Mouse (Mus musculus) stomach, embryonic 15.5 days (tissue): ENCODE results near the gene Wars. TPM values are rescaled to one million over a fixed set of nuclear protein-coding genes. Genes with fewer than 3 reads are reported as not detected.

Source experiments
- ATAC-seq: fragments of 200-750 bp; cut with Nextera tagmentation; 2 replicates; pipeline ENCODE4 v1.8.0; 2017; ENCODE audit warnings: low read depth, moderate number of reproducible peaks, moderate TSS enrichment; ENCODE audit not compliant: insufficient read depth, low FRiP score
- H3K27ac ChIP-seq: fragments of 300-500 bp; sonication (generic); 2 replicates; pipeline ENCODE4 v1.5.1; 2015; ENCODE audit warnings: mild to moderate bottlenecking, inconsistent platforms
- H3K27me3 ChIP-seq: fragments of 300-500 bp; sonication (generic); replicated peaks from 2 replicates; pipeline ENCODE4 v1.6.1; 2015; ENCODE audit warnings: inconsistent platforms
- H3K36me3 ChIP-seq: fragments of 300-500 bp; sonication (generic); 2 replicates; pipeline ENCODE4 v1.6.1; 2015; ENCODE audit warnings: inconsistent platforms
- H3K4me1 ChIP-seq: fragments of 300-500 bp; sonication (generic); 2 replicates; pipeline ENCODE4 v1.6.1; 2015; ENCODE audit warnings: inconsistent platforms
- H3K4me2 ChIP-seq: fragments of 300-500 bp; sonication (generic); 2 replicates; pipeline ENCODE4 v1.6.1; 2015; ENCODE audit warnings: mild to moderate bottlenecking, inconsistent platforms
- H3K4me3 ChIP-seq: fragments of 300-500 bp; sonication (generic); replicated peaks from 2 replicates; pipeline ENCODE4 v1.5.1; 2015; ENCODE audit warnings: inconsistent platforms
- H3K9ac ChIP-seq: fragments of 300-500 bp; sonication (generic); 2 replicates; pipeline ENCODE4 v1.6.1; 2015; ENCODE audit warnings: inconsistent platforms
- H3K9me3 ChIP-seq: fragments of 300-500 bp; sonication (generic); 2 replicates; pipeline ENCODE4 v1.6.1; 2016; ENCODE audit warnings: inconsistent platforms
- WGBS: fragments of 180-500 bp; shearing (Covaris S2); methylation state at CpG from one replicate; pipeline ENCODE4 v1.1.7; 2015; 5-methylcytosine and 5-hydroxymethylcytosine counted together
- polyA plus RNA-seq: library from polyadenylated mRNA; unstranded; fragments of >200 nt; fragmentation: Nextera tagmentation; extraction: Ambion mirVana; gene quantifications from 2 replicates; pipeline ENCODE4 v1.2.1, GENCODE M21; 2015

Wars gene
- polyA plus RNA-seq, 1 experiment from 2014 or later: 91.1 TPM

DNA sequence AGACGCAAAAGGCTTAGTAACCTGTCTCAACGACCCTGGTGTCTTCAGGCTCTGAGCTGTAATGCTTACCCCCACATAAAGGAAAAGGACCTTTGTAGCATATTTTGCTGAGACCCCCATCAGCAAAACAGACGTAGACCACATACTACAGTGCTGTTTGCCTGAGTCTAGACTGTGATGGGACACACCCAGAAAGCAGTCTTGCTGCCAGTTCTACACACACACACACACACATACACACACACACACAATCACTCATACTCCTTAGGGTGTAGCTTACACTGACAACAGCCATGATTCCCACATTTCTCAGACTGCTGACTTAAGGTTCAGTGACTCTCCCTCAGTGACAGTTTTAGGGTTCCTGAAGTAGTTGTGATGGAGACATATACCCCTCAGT lies 12.8 kb downstream of the Wars start:
- Histone ChIP-seq H3K27ac (peak overlapping the region; percentile 69), H3K4me1 (no peaks in the 10 kb centered on the region), H3K9me3 (no peaks in the 10 kb centered on the region), H3K4me2 (no peak overlapping the region), H3K9ac (no peak overlapping the region), H3K4me3 (no peak overlapping the region), H3K36me3 (peaks cover 23% of the 10 kb centered on the region), H3K27me3 (no peaks in the 10 kb centered on the region)
- WGBS: 73% methylated on average over 3 of the region's 3 CpGs
- ATAC-seq: no peak

DNA sequence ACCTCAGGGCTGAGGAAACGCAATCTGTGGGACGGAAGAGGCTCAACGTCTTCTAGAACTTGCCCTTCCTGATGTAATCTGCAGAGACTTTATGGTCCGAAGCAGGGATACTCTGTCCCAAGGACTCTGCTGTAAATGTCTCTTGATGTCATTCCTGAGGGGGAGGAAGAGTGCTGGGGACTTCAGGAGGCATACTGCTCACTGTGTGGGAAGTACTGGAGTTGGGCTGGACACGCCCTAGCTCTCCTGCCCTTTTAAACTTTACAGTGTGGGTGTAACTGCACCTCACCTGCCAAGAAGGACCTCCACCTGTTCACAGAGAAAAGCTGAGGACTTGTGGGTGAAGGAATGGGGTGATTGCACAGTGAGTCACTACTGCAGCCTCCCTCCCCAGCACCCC lies 13.4 kb downstream of the Wars start:
- Histone ChIP-seq H3K4me3 (no peak overlapping the region), H3K36me3 (peaks cover 25% of the 10 kb centered on the region), H3K9ac (no peak overlapping the region), H3K4me1 (no peaks in the 10 kb centered on the region), H3K27me3 (no peaks in the 10 kb centered on the region), H3K4me2 (no peak overlapping the region), H3K27ac (peak overlapping the region; percentile 69), H3K9me3 (no peaks in the 10 kb centered on the region)
- WGBS: 81% methylated on average over 5 of the region's 5 CpGs
- peak; percentile 79 for ATAC-seq

DNA sequence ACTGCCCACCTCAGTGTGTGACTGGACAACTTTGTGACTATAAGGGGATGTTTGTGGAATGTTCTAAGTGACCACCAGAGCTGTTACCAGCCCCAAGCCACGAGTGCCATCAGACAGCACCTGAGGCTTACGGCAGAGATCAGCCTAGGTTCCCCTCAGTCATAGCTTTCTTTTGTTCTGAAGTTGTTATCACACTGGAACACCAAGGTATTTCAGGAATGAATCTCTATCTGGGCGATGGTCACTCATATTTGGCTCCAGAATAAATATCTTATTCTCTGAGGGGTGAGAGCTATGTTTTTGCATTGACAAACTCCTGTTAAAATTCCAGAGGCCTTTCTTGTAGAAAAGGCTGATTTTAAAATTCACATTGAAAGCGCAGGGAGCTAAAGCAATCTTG lies 14.8 kb downstream of the Wars start:
- Histone ChIP-seq H3K4me1 (no peaks in the 10 kb centered on the region), H3K36me3 (peaks cover 31% of the 10 kb centered on the region), H3K9me3 (no peaks in the 10 kb centered on the region), H3K27ac (no peak overlapping the region), H3K4me3 (no peak overlapping the region), H3K27me3 (no peaks in the 10 kb centered on the region), H3K9ac (no peak overlapping the region), H3K4me2 (no peak overlapping the region)
- WGBS: 73% methylated on average over 4 of the region's 4 CpGs
- ATAC-seq: no peak

DNA sequence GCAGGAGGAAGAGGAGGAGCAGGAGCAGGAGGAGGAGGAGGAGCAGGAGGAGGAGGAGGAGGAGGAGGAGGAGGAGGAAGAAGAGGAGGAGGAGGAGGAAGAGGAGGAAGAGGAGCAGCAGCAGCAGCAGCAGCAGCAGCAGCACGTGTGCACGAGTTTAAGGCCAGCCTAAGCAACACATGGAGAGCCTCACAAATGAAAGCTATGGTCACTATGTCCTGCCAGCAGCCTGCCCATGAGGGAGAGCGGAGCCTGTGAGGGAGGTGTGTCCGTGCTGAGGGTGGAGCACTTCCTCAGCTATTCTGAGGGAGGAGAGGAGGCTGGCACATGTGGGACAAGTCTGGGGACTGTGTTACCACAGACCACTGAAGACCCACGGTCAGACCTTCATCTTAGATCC lies 20.9 kb downstream of the Wars start:
- H3K4me3 ChIP-seq: no peak overlapping the region
- no peaks in the 10 kb centered on the region for H3K27me3 ChIP-seq
- no peaks in the 10 kb centered on the region for H3K4me1 ChIP-seq
- WGBS: 75% methylated on average over 5 of the region's 5 CpGs
- no peak overlapping the region for H3K4me2 ChIP-seq
- H3K9ac ChIP-seq: no peak overlapping the region
- peaks cover 38% of the 10 kb centered on the region for H3K36me3 ChIP-seq
- H3K9me3 ChIP-seq: no peaks in the 10 kb centered on the region
- ATAC-seq: no peak
- H3K27ac ChIP-seq: no peak overlapping the region

DNA sequence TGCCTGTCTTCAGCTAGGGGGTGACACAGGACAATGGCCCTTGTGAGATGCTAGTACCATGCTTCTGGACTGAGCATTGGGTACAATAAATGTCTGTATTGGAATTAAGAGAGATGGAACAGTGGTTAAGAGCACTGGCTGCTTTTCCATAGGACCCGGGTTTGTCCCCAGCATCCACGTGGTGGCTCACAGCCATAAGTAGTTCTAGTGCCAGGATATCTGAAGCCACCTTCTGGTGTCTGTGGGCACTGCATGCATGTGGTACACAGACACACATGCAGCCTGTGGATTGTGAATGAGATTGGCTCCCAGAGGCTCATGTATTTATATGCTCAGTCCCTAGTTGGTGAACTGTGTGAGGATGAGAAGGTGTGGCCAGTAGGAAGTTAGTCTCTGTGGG lies 24.4 kb downstream of the Wars start:
- Histone ChIP-seq H3K9me3 (no peaks in the 10 kb centered on the region), H3K36me3 (peaks cover 46% of the 10 kb centered on the region)
- 81% methylated on average over 2 of the region's 2 CpGs for WGBS

DNA sequence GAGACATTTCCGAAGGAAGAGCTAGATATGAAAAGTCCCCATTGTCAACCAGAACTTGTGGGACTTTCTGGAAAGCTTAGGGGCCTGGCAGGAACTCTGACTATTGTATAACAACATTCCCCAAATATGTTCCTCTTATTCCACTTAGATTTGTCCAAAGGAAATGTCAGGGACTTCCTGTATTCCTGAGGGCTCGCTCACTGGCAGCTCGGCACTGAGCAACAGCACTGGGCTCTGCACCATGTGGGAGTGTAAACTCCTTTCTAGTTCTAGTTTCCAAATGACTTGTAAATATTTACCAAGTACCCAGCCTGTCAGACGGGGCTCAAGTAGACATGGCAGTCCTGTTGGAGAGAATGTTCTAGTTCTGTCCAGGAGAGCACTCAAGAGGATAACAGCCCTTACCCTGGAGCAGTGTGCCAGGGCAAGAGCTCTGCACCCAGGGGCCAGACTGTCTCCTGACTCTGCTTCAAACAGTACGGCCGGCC lies 28.9 kb downstream of the Wars start:
- H3K9ac ChIP-seq: no peak overlapping the region
- H3K4me3 ChIP-seq: no peak overlapping the region
- 0 out of 2 replicates have a peak, but pooled peaks cover 3% of the 10 kb centered on the region for H3K4me1 ChIP-seq
- H3K36me3 ChIP-seq: peaks cover 61% of the 10 kb centered on the region
- no peak overlapping the region for H3K4me2 ChIP-seq
- no peaks in the 10 kb centered on the region for H3K9me3 ChIP-seq
- H3K27me3 ChIP-seq: no peaks in the 10 kb centered on the region
- ATAC-seq: peak; percentile 51; the same call in 1 of the 2 replicates
- H3K27ac ChIP-seq: peak overlapping the region; percentile 63
- 60% methylated on average over 6 of the region's 6 CpGs for WGBS

More for the DNA sequence above, 24.4 kb downstream of the Wars start:
- ATAC-seq: no peak
- H3K27me3 ChIP-seq: no peaks in the 10 kb centered on the region
- 0 out of 2 replicates have a peak, but pooled peaks cover 3% of the 10 kb centered on the region for H3K4me1 ChIP-seq
- H3K9ac ChIP-seq: no peak overlapping the region
- no peak overlapping the region for H3K4me3 ChIP-seq
- H3K27ac ChIP-seq: no peak overlapping the region
- H3K4me2 ChIP-seq: no peak overlapping the region

DNA sequence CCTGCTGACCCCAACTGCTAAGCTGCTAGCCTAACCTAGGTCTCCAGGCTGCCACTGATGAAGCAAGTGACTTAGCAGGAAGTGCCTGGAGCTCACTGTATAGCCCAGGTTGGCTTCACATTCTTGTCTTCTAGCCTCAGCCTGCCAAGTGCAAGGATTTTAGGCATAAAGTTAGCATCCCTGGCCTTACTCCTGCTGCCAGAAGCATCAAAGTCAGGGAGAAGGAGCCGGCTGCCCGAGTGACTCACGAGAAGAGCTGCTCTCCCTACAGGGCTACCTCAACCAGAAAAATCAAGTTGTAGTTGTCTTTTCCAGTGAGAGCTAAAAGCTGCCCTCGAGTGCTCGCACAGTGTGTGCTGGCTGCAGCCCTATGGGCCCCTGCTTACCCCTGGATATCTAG lies 35.5 kb downstream of the Wars start:
- 0 out of 2 replicates have a peak overlapping the region, but pooled peaks have one; percentile 67 for H3K27ac ChIP-seq
- H3K36me3 ChIP-seq: peaks cover 18% of the 10 kb centered on the region
- ATAC-seq: no peak
- WGBS: 82% methylated on average over 5 of the region's 5 CpGs
- H3K9ac ChIP-seq: no peak overlapping the region
- H3K4me1 ChIP-seq: peaks cover 6% of the 10 kb centered on the region; the same call in 1 of the 2 replicates
- H3K9me3 ChIP-seq: no peaks in the 10 kb centered on the region
- H3K27me3 ChIP-seq: no peaks in the 10 kb centered on the region
- H3K4me2 ChIP-seq: no peak overlapping the region
- no peak overlapping the region for H3K4me3 ChIP-seq

DNA sequence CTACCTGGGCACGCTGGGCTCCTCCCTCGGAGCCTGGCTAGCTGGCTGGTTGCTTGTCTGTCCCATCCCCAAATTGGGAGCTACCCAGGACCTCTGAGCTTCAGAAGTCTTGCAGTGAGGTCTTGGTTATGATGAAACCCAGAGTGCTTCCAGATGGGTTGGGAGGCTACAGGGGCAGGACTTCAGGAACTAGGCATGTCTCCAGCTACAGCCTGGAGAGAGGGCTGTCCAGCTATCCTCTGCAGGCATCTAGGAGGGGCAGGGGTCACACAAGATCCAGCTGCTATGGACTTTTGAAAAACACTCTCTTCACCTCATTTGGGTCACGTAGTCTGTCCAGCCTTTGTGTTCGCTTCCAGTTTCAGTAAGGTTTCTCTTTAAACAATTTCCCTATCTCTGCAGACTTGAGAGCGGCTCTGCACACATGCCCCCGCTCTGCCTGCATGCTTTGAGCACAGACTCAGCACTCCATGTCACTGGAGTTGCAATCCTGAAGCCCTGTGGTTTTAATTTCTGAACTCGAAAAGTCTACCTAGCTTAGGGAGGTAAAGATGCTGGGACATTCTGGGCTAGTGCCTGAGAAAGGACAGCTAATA lies 36.3 kb downstream of the Wars start:
- no peak overlapping the region for H3K4me3 ChIP-seq
- ATAC-seq: 0 out of 2 replicates have a peak, but pooled peaks have one; percentile 23
- no peaks in the 10 kb centered on the region for H3K9me3 ChIP-seq
- no peak overlapping the region for H3K4me2 ChIP-seq
- 57% methylated on average over 7 of the region's 7 CpGs for WGBS
- H3K27ac ChIP-seq: peak overlapping the region; percentile 67
- no peaks in the 10 kb centered on the region for H3K27me3 ChIP-seq
- H3K9ac ChIP-seq: no peak overlapping the region
- H3K4me1 ChIP-seq: peaks cover 6% of the 10 kb centered on the region; the same call in 1 of the 2 replicates
- H3K36me3 ChIP-seq: 0 out of 2 replicates have a peak, but pooled peaks cover 10% of the 10 kb centered on the region

DNA sequence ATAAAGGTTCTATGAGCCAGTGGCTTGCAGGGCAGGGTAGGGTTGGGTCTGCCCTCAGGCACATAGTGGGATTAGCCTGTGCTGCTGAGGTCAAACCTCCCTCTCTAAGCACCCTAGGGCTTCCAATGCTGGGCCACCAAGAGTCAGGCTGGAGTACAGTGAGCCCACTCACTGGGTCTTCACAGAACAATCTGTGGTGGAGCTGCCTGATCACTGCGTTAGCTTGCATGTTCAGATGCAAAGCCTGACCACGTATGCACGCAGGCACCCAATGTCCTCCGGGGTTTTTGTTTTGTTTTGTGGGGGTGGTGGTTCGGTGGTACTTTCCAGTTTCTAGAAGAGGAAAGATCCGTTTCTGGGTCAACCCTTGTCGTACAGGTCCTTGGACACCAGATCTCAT lies 36.9 kb downstream of the Wars start:
- Histone ChIP-seq H3K4me2 (no peak overlapping the region), H3K4me3 (no peak overlapping the region), H3K4me1 (peaks cover 6% of the 10 kb centered on the region; the same call in 1 of the 2 replicates), H3K27me3 (no peaks in the 10 kb centered on the region), H3K27ac (peak overlapping the region; percentile 67), H3K9ac (no peak overlapping the region), H3K36me3 (0 out of 2 replicates have a peak, but pooled peaks cover 10% of the 10 kb centered on the region), H3K9me3 (no peaks in the 10 kb centered on the region)
- ATAC-seq: no peak
- WGBS: 77% methylated on average over 7 of the region's 7 CpGs

DNA sequence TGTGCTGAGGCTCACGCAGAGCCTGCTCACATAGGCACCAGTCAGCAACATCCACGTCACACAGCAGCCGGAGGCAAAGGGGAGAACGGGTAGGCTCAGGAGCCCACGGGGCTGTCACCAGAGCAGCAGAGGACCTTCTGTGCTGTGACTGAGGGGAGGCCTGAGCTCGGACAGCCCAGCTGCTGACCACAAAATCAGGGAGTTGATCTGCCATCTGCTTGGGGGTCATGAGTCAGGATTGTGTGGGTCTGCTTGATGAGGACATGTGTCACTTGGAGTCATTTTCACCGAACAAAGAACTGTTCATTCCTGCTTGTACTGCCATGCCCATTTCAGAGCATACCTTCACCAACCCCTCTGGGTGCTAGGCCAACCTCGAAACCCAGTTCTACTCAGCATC lies 37.8 kb downstream of the Wars start:
- Histone ChIP-seq H3K4me2 (no peak overlapping the region), H3K27ac (no peak overlapping the region), H3K9me3 (no peaks in the 10 kb centered on the region), H3K4me3 (no peak overlapping the region), H3K4me1 (peaks cover 6% of the 10 kb centered on the region; the same call in 1 of the 2 replicates), H3K27me3 (no peaks in the 10 kb centered on the region), H3K9ac (no peak overlapping the region), H3K36me3 (0 out of 2 replicates have a peak, but pooled peaks cover 10% of the 10 kb centered on the region)
- no peak for ATAC-seq
- 78% methylated on average over 8 of the region's 8 CpGs for WGBS

DNA sequence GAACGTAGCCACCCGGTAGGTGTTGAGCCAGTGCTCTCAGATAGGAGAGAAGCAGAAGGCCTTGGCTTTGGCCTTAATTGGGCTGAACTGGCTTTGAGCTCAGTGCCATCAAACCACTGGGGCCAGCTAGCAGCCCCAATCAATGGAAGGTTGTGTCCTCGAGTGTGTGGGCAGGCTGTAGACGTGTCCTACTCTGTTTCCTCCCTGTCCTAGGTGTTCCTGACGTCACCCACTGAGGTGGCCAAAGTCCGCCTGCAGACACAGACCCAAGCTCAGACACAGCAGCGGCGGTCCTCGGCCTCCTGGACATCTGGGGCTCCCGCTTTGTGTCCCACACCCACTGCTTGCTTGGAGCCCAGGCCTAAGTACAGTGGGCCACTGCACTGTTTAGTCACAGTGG lies 38.9 kb downstream of the Wars start:
- 0 out of 2 replicates have a peak, but pooled peaks cover 1% of the 10 kb centered on the region for H3K36me3 ChIP-seq
- H3K4me3 ChIP-seq: no peak overlapping the region
- H3K27ac ChIP-seq: peak overlapping the region; percentile 41; the same call in 1 of the 2 replicates
- H3K27me3 ChIP-seq: no peaks in the 10 kb centered on the region
- peaks cover 9% of the 10 kb centered on the region; the same call in 1 of the 2 replicates for H3K4me1 ChIP-seq
- peak; percentile 70 for ATAC-seq
- no peak overlapping the region for H3K4me2 ChIP-seq
- no peak overlapping the region for H3K9ac ChIP-seq
- no peaks in the 10 kb centered on the region for H3K9me3 ChIP-seq
- 84% methylated on average over 10 of the region's 10 CpGs for WGBS

DNA sequence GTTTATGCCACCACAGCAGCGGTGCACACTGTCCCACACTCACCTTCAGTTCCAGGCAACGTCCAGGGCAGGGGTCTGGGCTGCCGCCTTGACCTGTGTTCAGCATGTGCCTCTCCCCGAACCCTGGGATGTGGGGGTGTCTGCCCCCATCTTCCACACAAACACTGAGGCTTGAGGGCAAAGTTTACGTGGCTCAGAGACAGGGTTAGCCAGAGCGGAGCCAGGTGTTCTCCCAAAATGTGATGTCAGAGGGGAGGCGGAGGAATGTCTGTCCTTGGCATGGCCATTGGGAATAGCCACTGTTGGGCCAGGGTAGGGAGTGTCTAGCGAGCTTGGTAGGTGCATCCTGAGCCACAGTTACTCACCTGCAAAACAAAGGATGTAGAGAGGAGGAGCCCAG lies 41.2 kb downstream of the Wars start:
- no peak for ATAC-seq
- Histone ChIP-seq H3K4me2 (no peak overlapping the region), H3K9me3 (no peaks in the 10 kb centered on the region), H3K36me3 (no peaks in the 10 kb centered on the region), H3K27me3 (no peaks in the 10 kb centered on the region), H3K4me3 (no peak overlapping the region), H3K4me1 (0 out of 2 replicates have a peak, but pooled peaks cover 3% of the 10 kb centered on the region), H3K9ac (no peak overlapping the region), H3K27ac (no peak overlapping the region)
- 86% methylated on average over 8 of the region's 8 CpGs for WGBS
